Mouse (Mus musculus) cerebellum, postnatal 4 days (tissue): ENCODE data around the gene Sytl1.

ENCODE experiments used
- DNase-seq, 2 experiments: peaks; one replicate each; pipeline ENCODE4 v3.0.0; 2022; ENCODE audit warnings: low spot score in 2 of 2, mixed read lengths in 1 of 2

Sytl1 gene

GRCm38 (mm10) chr4:133247072-133247471, 15.8 kb downstream of the Sytl1 start:
- DNase-seq: no peak

GRCm38 (mm10) chr4:133244289-133244688, 18.6 kb downstream of the Sytl1 start:
- DNase-seq: no peak

- DNase-seq: no peak
These were observed 19.4 kb downstream of the Sytl1 start for GRCm38 (mm10) chr4:133243538-133243937.

- no peak for DNase-seq
These were observed 20.2 kb downstream of the Sytl1 start for GRCm38 (mm10) chr4:133242710-133243109.

GRCm38 (mm10) chr4:133241910-133242309, 21.0 kb downstream of the Sytl1 start:
- no peak for DNase-seq

- peak; percentile 58 to 84 for DNase-seq
These were observed 21.7 kb downstream of the Sytl1 start for GRCm38 (mm10) chr4:133240934-133241908.

GRCm38 (mm10) chr4:133240490-133240921, 22.4 kb downstream of the Sytl1 start, which contains the start of gene Map3k6:
Gene Map3k6, plus strand, starts transcription at chr4:133240818.
- no peak for DNase-seq

- no peak for DNase-seq
These were observed 25.0 kb downstream of the Sytl1 start for GRCm38 (mm10) chr4:133237911-133238310.

- no peak for DNase-seq
These were observed 27.5 kb downstream of the Sytl1 start for GRCm38 (mm10) chr4:133235415-133235814.

GRCm38 (mm10) chr4:133234771-133235170, 28.1 kb downstream of the Sytl1 start:
- DNase-seq: no peak

- DNase-seq: no peak
These were observed 29.5 kb downstream of the Sytl1 start for GRCm38 (mm10) chr4:133233285-133233976.

GRCm38 (mm10) chr4:133229582-133229981, 33.3 kb downstream of the Sytl1 start:
- no peak for DNase-seq

GRCm38 (mm10) chr4:133227636-133228035, 35.3 kb downstream of the Sytl1 start:
- no peak for DNase-seq

- DNase-seq: no peak
These were observed 36.8 kb downstream of the Sytl1 start for GRCm38 (mm10) chr4:133226073-133226472.

- no peak for DNase-seq
These were observed 39.0 kb downstream of the Sytl1 start for GRCm38 (mm10) chr4:133223875-133224274.

- no peak for DNase-seq
These were observed 41.2 kb downstream of the Sytl1 start for GRCm38 (mm10) chr4:133221701-133222100.

- DNase-seq: no peak
These were observed 42.3 kb downstream of the Sytl1 start for GRCm38 (mm10) chr4:133220656-133221055.

- no peak for DNase-seq
These were observed 44.2 kb downstream of the Sytl1 start for GRCm38 (mm10) chr4:133218745-133219144.

GRCm38 (mm10) chr4:133217641-133218040, 45.3 kb downstream of the Sytl1 start:
- peak in 1 of 2 experiments; percentile 78 for DNase-seq

- no peak for DNase-seq
These were observed 49.3 kb downstream of the Sytl1 start for GRCm38 (mm10) chr4:133213661-133214060.

GRCm38 (mm10) chr4:133213268-133213590, 49.7 kb downstream of the Sytl1 start:
- DNase-seq: no peak

GRCm38 (mm10) chr4:133212562-133213267, 50.2 kb downstream of the Sytl1 start:
- peak; percentile 65 to 85 for DNase-seq
